Mouse (Mus musculus) forebrain, embryonic 14.5 days (tissue): ENCODE results near the gene Serpina3i. TPM values are rescaled to one million over a fixed set of nuclear protein-coding genes. Genes with fewer than 3 reads are reported as not detected.
A peak's percentile ranks its signal among the peaks of the same experiment; 100 is the strongest.

Source experiments
- ATAC-seq: fragments of 200-750 bp; cut with Nextera tagmentation; 2 replicates; pipeline ENCODE4 v1.8.0; 2017; ENCODE audit warnings: mild to moderate bottlenecking, moderate library complexity
- DNase-seq: peaks from one replicate; pipeline ENCODE4 v3.0.0-alpha.2; 2015; ENCODE audit warnings: low spot score
- H3K27ac ChIP-seq: fragments of 300-500 bp; sonication (generic); 2 replicates; pipeline ENCODE4 v1.5.1; 2014; ENCODE audit warnings: low read depth, mild to moderate bottlenecking, control low read depth, low read length, moderate library complexity
- H3K27me3 ChIP-seq: fragments of 300-500 bp; sonication (generic); replicated peaks from 2 replicates; pipeline ENCODE4 v1.6.1; 2014; ENCODE audit warnings: low read length, control low read depth, mixed read lengths; ENCODE audit not compliant: control insufficient read depth, insufficient read depth
- H3K36me3 ChIP-seq: fragments of 300-500 bp; sonication (generic); 2 replicates; pipeline ENCODE4 v1.6.1; 2014; ENCODE audit warnings: low read length, control low read depth; ENCODE audit not compliant: control insufficient read depth, insufficient read depth
- H3K4me1 ChIP-seq: fragments of 300-500 bp; sonication (generic); 2 replicates; pipeline ENCODE4 v1.6.1; 2014; ENCODE audit warnings: antibody characterized with exemption, low read length, control low read depth; ENCODE audit not compliant: control insufficient read depth, insufficient read depth
- H3K4me2 ChIP-seq: fragments of 300-500 bp; sonication (generic); 2 replicates; pipeline ENCODE4 v1.6.1; 2014; ENCODE audit warnings: mild to moderate bottlenecking, control low read depth, low read length
- H3K4me3 ChIP-seq: fragments of 300-500 bp; sonication (generic); 2 replicates; pipeline ENCODE4 v1.5.1; 2014; ENCODE audit warnings: low read depth, low read length, control low read depth
- H3K9ac ChIP-seq: fragments of 300-500 bp; sonication (generic); 2 replicates; pipeline ENCODE4 v1.6.1; 2014; ENCODE audit warnings: mild to moderate bottlenecking, low read length, control low read depth, moderate library complexity
- H3K9me3 ChIP-seq: fragments of 300-500 bp; sonication (generic); replicated peaks from 2 replicates; pipeline ENCODE4 v1.6.1; 2016; ENCODE audit warnings: low read length, control low read depth, mixed read lengths; ENCODE audit not compliant: control insufficient read depth
- WGBS: fragments of 180-500 bp; shearing (Covaris S2); extraction: QIAGEN DNeasy Blood & Tissue Kit; methylation state at CpG from one replicate; pipeline ENCODE4 v1.1.7; 2014; 5-methylcytosine and 5-hydroxymethylcytosine counted together
- polyA plus RNA-seq: library from polyadenylated mRNA; unstranded; fragments of >200 nt; fragmentation: Nextera tagmentation; extraction: Ambion mirVana; gene quantifications from 2 replicates; pipeline ENCODE4 v1.2.1, GENCODE M21; 2014

The Serpina3i gene
- polyA plus RNA-seq, 1 experiment from 2014 or later, result not detected

- DNase-seq, result peak; percentile 58
- H3K27me3 ChIP-seq, result no peaks in the 10 kb centered on the region
- peak overlapping the region; percentile 15; the same call in 1 of the 2 replicates for H3K4me2 ChIP-seq
- ATAC-seq, result peak; percentile 84
- H3K9ac ChIP-seq, result no peak overlapping the region
- no peak overlapping the region for H3K4me3 ChIP-seq
- H3K36me3 ChIP-seq, result no peaks in the 10 kb centered on the region
- WGBS, result 2% methylated on average over 3 of the region's 3 CpGs
- H3K4me1 ChIP-seq, result no peaks in the 10 kb centered on the region; the same call in 1 of the 2 replicates
- H3K9me3 ChIP-seq, result no peaks in the 10 kb centered on the region; the same call in 1 of the 2 replicates
- H3K27ac ChIP-seq, result no peak overlapping the region
These were observed 16.1 kb downstream of the Serpina3i start for GRCm38 (mm10) chr12:104279056-104279435.

GRCm38 (mm10) chr12:104283380-104283779, 20.5 kb downstream of the Serpina3i start:
- no peak overlapping the region for H3K27ac ChIP-seq
- no peaks in the 10 kb centered on the region for H3K4me1 ChIP-seq
- 84% methylated on average over 11 of the region's 11 CpGs for WGBS
- H3K36me3 ChIP-seq, result no peaks in the 10 kb centered on the region
- no peak overlapping the region for H3K4me3 ChIP-seq
- H3K9me3 ChIP-seq, result no peaks in the 10 kb centered on the region; the same call in 1 of the 2 replicates
- no peak overlapping the region for H3K9ac ChIP-seq
- peak; percentile 31 for DNase-seq
- ATAC-seq, result no peak
- H3K4me2 ChIP-seq, result no peak overlapping the region
- no peaks in the 10 kb centered on the region for H3K27me3 ChIP-seq

- DNase-seq (no peak), ATAC-seq (no peak)
- Histone ChIP-seq H3K4me3 (no peak overlapping the region), H3K27me3 (no peaks in the 10 kb centered on the region), H3K27ac (no peak overlapping the region), H3K36me3 (no peaks in the 10 kb centered on the region), H3K4me1 (no peaks in the 10 kb centered on the region), H3K9me3 (no peaks in the 10 kb centered on the region), H3K4me2 (no peak overlapping the region), H3K9ac (no peak overlapping the region)
These were observed 25.4 kb downstream of the Serpina3i start for GRCm38 (mm10) chr12:104288336-104288735.

- no peak overlapping the region for H3K4me2 ChIP-seq
- H3K27me3 ChIP-seq, result no peaks in the 10 kb centered on the region
- ATAC-seq (no peak), DNase-seq (no peak)
- 50% methylated on average over 4 of the region's 4 CpGs for WGBS
- H3K4me3 ChIP-seq, result no peak overlapping the region
- H3K4me1 ChIP-seq, result no peaks in the 10 kb centered on the region
- H3K9me3 ChIP-seq, result no peaks in the 10 kb centered on the region
- H3K36me3 ChIP-seq, result no peaks in the 10 kb centered on the region
- H3K9ac ChIP-seq, result no peak overlapping the region
- no peak overlapping the region for H3K27ac ChIP-seq
These were observed 26.9 kb downstream of the Serpina3i start for GRCm38 (mm10) chr12:104289872-104290271.

GRCm38 (mm10) chr12:104293963-104294362, 31.0 kb downstream of the Serpina3i start:
- DNase-seq (no peak), ATAC-seq (no peak)
- Histone ChIP-seq H3K36me3 (no peaks in the 10 kb centered on the region), H3K4me2 (no peak overlapping the region), H3K4me3 (no peak overlapping the region), H3K4me1 (no peaks in the 10 kb centered on the region), H3K27me3 (no peaks in the 10 kb centered on the region), H3K9ac (no peak overlapping the region), H3K27ac (no peak overlapping the region), H3K9me3 (no peaks in the 10 kb centered on the region)
- 91% methylated on average over 2 of the region's 2 CpGs for WGBS

GRCm38 (mm10) chr12:104298049-104298448, 35.1 kb downstream of the Serpina3i start:
- no peak for ATAC-seq
- Histone ChIP-seq H3K36me3 (no peaks in the 10 kb centered on the region), H3K4me1 (no peaks in the 10 kb centered on the region), H3K27ac (no peak overlapping the region), H3K9ac (no peak overlapping the region), H3K4me3 (no peak overlapping the region), H3K9me3 (no peaks in the 10 kb centered on the region), H3K27me3 (no peaks in the 10 kb centered on the region), H3K4me2 (no peak overlapping the region)
- 92% methylated on average over 2 of the region's 2 CpGs for WGBS
- no peak for DNase-seq

GRCm38 (mm10) chr12:104305991-104306390, 43.1 kb downstream of the Serpina3i start:
- no peaks in the 10 kb centered on the region for H3K36me3 ChIP-seq
- H3K27me3 ChIP-seq, result no peaks in the 10 kb centered on the region
- H3K27ac ChIP-seq, result no peak overlapping the region
- no peak overlapping the region for H3K4me2 ChIP-seq
- WGBS, result 82% methylated on average over 4 of the region's 4 CpGs
- ATAC-seq (no peak), DNase-seq (no peak)
- no peaks in the 10 kb centered on the region for H3K4me1 ChIP-seq
- H3K4me3 ChIP-seq, result no peak overlapping the region
- no peak overlapping the region for H3K9ac ChIP-seq
- H3K9me3 ChIP-seq, result no peaks in the 10 kb centered on the region

GRCm38 (mm10) chr12:104314253-104314652, 51.3 kb downstream of the Serpina3i start, which contains the start of gene Serpina3j:
TSS of gene Serpina3j (plus strand) at chr12:104314553.
- H3K9ac ChIP-seq, result no peak within 1 kb of the TSS
- H3K36me3 ChIP-seq, result no peaks in the 10 kb centered on the region
- no peak for DNase-seq
- no peak within 1 kb of the TSS for H3K4me3 ChIP-seq
- ATAC-seq, result no peak
- 83% methylated on average over 1 of the region's 1 CpGs for WGBS
- H3K4me1 ChIP-seq, result no peaks in the 10 kb centered on the region
- no peak within 1 kb of the TSS for H3K27ac ChIP-seq
- H3K27me3 ChIP-seq, result no peaks in the 10 kb centered on the region
- no peaks in the 10 kb centered on the region; the same call in 1 of the 2 replicates for H3K9me3 ChIP-seq
- H3K4me2 ChIP-seq, result no peak within 1 kb of the TSS
